Mouse (Mus musculus) liver, adult 2 months (tissue): ENCODE results near the gene Slc35e2.

Experiments
- CTCF ChIP-seq: fragments of 200-500 bp; IDR thresholded peaks from 2 replicates; pipeline ENCODE4 v1.5.1; 2011; ENCODE audit warnings: low read depth, low read length, control low read depth
- POLR2A ChIP-seq: fragments of 200-500 bp; IDR thresholded peaks from 2 replicates; pipeline ENCODE4 v1.6.1; 2011; ENCODE audit warnings: low read length, control low read depth; ENCODE audit not compliant: insufficient read depth; ENCODE audit errors: extremely low read depth

DNA sequence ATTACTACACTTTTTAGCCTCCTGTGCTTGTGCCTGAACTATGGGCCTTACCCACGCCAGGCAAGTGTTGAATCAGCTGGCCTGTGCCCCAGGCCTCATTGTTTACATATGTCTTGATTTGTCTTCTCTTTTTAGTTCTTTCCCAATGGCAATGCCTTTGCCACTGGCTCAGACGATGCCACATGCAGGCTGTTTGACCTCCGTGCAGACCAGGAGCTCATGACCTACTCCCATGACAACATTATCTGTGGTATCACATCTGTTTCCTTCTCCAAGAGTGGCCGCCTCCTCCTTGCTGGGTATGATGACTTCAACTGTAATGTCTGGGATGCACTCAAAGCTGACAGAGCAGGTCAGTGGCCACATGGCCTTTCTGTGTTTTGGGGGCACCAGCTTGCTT, 46.3 kb upstream of the Slc35e2 start:
- TF ChIP-seq CTCF (no peak), POLR2A (no peak)
